Mouse (Mus musculus) CD8-positive naive resting alpha-beta T cell, adult 57 days (primary cell): ENCODE results near the gene Olfr1178. TPM values are rescaled to one million over a fixed set of nuclear protein-coding genes. Genes with fewer than 3 reads are reported as not detected.

Experiments used
- total RNA-seq: library from RNA; stranded (reverse); gene quantifications from one replicate; pipeline ENCODE4 v1.2.4, GENCODE M21; 2023

The Olfr1178 gene
- total RNA-seq: not detected

GRCm38 (mm10) chr2:88386762-88387161 lies at the start of gene Olfr1178:
Olfr1178 (plus strand) TSS chr2:88387062.

GRCm38 (mm10) chr2:88346392-88346791 lies 40.5 kb upstream of the Olfr1178 start, which contains the start of gene Olfr1177-ps:
Olfr1177-ps (minus strand) TSS chr2:88346492.

GRCm38 (mm10) chr2:88406353-88406752 lies 19.5 kb downstream of the Olfr1178 start, which contains the start of gene Olfr1179:
Olfr1179 (minus strand) TSS chr2:88406453.

GRCm38 (mm10) chr2:88419051-88419450 lies 32.2 kb downstream of the Olfr1178 start, which contains the start of gene Olfr1180:
Olfr1180 (minus strand) TSS chr2:88419151.

GRCm38 (mm10) chr2:88426071-88426470 lies 39.2 kb downstream of the Olfr1178 start, which contains the start of gene Olfr1181:
Olfr1181 (minus strand) TSS chr2:88426171.

GRCm38 (mm10) chr2:88449031-88449430 lies 62.2 kb downstream of the Olfr1178 start, which contains the start of gene Gm13757:
Gm13757 (minus strand) TSS chr2:88449131.

Other genes starting within 250 kb of the Olfr1178 start
- not detected for gene Olfr1167, start 231.9 kb upstream of the Olfr1178 start, total RNA-seq
- gene Olfr1168, start 205.2 kb upstream of the Olfr1178 start, total RNA-seq: not detected
- not detected for gene Olfr1170, start 158.7 kb upstream of the Olfr1178 start, total RNA-seq
- not detected for gene Olfr1173, start 107.2 kb upstream of the Olfr1178 start, total RNA-seq
- not detected for gene Olfr1174-ps, start 71.9 kb upstream of the Olfr1178 start, total RNA-seq
- not detected for gene Olfr1175-ps, start 59.8 kb upstream of the Olfr1178 start, total RNA-seq
- not detected for gene Olfr1176, start 50.3 kb upstream of the Olfr1178 start, total RNA-seq
- gene Olfr1177-ps, start 40.6 kb upstream of the Olfr1178 start, total RNA-seq: not detected
- not detected for gene Olfr1179, start 19.4 kb downstream of the Olfr1178 start, total RNA-seq
- not detected for gene Olfr1180, start 32.1 kb downstream of the Olfr1178 start, total RNA-seq
- not detected for gene Olfr1181, start 39.1 kb downstream of the Olfr1178 start, total RNA-seq
- gene Gm13757, start 62.1 kb downstream of the Olfr1178 start, total RNA-seq: not detected
- gene Olfr1183, start 67.8 kb downstream of the Olfr1178 start, total RNA-seq: not detected
- not detected for gene Olfr1184, start 96.5 kb downstream of the Olfr1178 start, total RNA-seq
- not detected for gene Olfr1185-ps1, start 106.3 kb downstream of the Olfr1178 start, total RNA-seq
- not detected for gene Olfr1186, start 131.5 kb downstream of the Olfr1178 start, total RNA-seq
- not detected for gene Olfr1188, start 169.9 kb downstream of the Olfr1178 start, total RNA-seq
- not detected for gene Olfr1189, start 199.4 kb downstream of the Olfr1178 start, total RNA-seq